Mouse (Mus musculus): ENCODE results near the gene Grid2.

The Grid2 gene

GRCm38 (mm10) chr6:64064704-64065103 is 809.0 kb downstream of the Grid2 start:
- no peak for DNase-seq (ENCODE audit: low spot score in 2 of 2)

GRCm38 (mm10) chr6:64073406-64073805 is 817.7 kb downstream of the Grid2 start:
- DNase-seq (ENCODE audit: low spot score in 2 of 2) = no peak

DNA sequence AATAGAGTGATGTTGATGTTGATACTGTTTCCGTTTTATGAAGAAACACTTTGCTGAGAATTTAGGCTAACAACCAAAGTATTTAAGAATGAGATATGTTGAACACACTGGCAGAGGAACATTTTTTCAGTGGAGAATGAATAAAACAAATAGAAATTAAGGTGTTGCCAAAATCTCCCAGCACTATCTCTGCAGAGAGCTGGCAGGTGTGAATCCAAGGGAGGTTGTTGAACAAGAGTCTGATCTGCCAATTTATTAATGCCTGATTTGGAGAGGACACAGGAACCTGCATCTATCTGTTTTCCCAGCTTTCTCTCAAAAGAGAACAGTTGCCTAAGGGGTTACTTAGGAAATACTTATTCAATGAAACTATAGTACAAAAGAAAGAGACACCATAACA is 822.2 kb downstream of the Grid2 start:
- DNase-seq (ENCODE audit: low spot score in 2 of 2) = no peak

DNA sequence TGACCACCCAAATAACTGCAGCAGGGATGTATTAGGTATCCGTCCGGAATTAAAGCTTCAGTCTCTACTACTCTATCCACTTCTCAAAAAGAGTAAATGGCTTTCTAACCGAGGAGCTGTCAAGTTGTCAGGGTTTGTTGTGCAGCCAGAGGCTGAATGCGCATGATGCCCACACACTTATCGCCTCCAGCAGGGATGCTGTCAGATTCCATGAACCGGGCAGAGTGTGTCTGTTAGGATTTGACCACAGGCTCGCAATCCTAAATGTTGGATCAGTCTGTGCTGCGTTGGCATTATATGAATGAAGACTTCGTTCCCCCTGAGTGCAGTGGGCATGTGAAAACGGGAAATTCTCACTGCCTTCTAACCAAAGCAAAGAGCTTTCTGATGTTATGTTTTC is 843.0 kb downstream of the Grid2 start:
- no peak for DNase-seq (ENCODE audit: low spot score in 2 of 2)

GRCm38 (mm10) chr6:64114594-64114993 is 858.9 kb downstream of the Grid2 start:
- no peak for DNase-seq (ENCODE audit: low spot score in 2 of 2)

DNA sequence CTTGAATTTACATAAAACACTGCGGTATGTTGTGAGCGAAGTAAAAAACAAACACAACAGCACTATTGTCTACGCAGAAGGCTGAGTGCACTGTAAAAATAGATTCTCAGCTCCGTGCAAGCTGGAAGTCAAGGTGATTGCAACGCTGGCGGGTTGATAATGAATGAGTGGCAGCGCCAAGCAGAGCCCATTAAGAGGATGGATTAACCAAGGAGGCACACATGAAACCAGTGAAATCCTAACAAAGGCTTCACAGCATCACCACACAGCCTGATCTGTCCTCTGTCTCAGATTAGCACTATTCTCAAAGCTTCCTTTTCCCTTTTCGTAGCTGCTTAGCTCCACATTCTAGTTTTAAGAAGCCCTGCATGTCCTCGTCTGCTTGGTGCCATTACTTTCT is 880.6 kb downstream of the Grid2 start:
- no peak for DNase-seq (ENCODE audit: low spot score in 2 of 2)

GRCm38 (mm10) chr6:64148613-64149012 is 892.9 kb downstream of the Grid2 start:
- DNase-seq (ENCODE audit: low spot score in 2 of 2) = no peak

DNA sequence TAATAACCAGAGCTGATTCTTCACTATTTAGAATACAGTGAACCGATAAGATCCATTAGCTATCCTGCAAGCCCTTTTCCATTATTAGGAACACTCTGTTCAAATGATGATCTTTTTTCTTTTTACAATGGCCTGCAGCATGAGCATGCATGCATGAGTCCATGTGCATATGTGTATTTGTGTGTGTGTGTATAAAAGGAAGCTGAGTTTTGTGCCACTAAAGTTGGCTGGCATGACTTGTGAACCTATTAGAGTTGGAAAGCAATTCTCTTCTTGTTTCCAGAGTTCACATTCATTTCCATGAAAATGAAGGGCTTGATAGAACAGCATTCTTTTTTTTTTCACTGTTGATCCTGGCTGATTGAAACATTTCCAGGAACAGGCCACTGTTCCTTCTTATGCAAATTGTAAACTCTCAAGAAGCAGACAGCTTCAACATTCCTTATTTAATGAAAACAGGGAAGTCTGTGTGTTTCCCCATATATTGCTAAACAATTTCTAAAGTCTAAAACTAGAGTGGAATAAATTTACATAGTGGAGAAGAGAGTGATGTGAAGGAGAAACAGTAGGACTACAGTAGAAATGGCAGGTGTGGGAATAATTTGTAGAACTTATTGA is 919.4 kb downstream of the Grid2 start:
- DNase-seq (ENCODE audit: low spot score in 2 of 2) = no peak

DNA sequence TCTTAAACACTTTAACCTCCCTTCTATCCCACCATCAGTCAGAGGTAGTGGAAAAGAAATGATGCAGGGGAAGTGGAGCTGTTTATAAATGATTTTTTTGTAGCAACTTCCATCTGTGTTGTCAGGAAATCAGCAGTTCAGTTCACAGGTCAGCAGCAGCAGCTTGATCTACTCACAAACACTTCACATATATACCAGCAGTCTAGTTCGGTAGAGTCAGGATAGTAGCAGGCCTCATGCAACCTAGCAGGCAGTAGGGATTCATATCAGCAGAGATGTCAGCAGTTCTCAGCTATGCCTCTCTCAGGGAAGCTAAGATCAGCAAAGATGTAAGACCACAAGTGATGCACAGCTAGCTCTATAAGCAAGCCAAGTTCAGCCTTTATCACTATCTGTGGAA is 938.0 kb downstream of the Grid2 start:
- DNase-seq (ENCODE audit: low spot score in 2 of 2) = no peak

DNA sequence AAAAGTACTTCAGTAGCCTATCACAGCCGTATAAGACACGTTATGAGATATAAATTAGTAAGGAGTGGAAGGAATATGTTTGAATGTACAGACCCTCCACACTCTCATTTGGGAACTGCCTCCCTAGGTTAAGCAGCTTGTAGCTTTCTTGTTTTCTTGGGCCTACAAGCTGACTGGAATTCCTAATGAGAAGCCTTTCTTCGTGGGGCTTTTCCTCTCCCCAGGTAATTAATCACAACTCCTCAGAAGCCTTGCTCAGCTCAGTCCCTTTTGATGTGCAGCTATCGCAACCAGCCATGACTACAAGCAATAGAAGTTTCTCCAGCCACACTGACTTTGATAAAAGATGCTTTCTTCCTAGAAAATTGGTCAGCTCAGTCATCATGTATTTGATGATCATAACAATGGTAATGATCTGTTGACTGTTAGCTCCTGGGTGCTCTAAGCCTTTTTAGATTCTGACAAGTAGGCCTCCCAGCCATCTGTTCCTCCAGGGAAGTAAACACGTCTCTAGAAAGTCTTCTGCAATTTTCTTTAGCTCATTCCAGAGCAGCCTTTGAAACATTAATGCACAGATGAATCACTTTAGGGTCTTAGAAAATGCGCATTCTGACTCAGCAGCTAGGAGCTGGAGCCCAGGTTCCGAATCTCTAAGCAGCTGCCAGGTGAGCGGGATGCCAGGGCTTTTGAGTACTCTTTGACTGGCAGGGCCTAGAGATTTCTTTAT is 946.9 kb downstream of the Grid2 start:
- DNase-seq (ENCODE audit: low spot score in 2 of 2) = no peak

DNA sequence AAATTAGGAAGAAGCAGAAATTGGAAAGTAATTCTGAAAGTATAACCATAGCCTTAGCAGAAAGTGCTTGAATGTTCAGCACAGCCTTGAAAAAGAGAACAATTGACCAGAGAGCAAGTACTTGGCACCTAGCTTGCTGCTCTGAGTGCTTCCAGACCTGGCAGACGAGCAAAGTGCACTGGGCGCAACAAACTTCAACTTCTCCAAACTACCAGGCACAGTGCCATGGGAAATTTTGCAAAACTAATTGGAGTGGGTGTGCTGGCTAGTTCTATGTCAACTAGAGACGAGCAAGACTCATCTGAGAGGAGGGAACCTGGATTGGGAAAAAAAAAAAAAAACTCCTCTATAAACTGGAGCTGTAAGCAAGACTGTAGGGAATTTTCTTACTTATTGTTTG is 980.7 kb downstream of the Grid2 start:
- no peak for DNase-seq (ENCODE audit: low spot score in 2 of 2)

- no peak for DNase-seq (ENCODE audit: low spot score in 2 of 2)
Observed at GRCm38 (mm10) chr6:64240526-64240925, 984.9 kb downstream of the Grid2 start.

DNA sequence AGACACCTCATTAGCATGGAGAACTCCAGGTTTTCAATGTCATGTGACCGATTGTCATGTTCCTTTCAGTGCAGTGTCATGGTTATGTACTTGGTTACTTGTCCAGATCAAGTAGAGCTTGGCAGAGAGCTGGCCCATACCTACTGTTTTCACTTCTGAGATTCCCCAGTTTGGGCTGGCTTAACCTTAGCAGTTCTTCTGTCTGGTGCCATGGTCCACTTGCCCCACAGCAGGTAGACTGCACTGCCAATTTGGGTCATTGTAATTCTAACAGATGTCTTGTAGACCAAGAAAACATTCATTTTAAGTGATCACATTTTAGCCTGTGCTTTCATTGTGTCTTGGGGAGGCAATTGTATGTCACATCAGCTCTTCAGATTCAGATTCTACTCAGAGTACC is 990.3 kb downstream of the Grid2 start:
- DNase-seq (ENCODE audit: low spot score in 2 of 2) = no peak

GRCm38 (mm10) chr6:64251041-64251440 is 995.4 kb downstream of the Grid2 start:
- DNase-seq (ENCODE audit: low spot score in 2 of 2) = no peak

DNA sequence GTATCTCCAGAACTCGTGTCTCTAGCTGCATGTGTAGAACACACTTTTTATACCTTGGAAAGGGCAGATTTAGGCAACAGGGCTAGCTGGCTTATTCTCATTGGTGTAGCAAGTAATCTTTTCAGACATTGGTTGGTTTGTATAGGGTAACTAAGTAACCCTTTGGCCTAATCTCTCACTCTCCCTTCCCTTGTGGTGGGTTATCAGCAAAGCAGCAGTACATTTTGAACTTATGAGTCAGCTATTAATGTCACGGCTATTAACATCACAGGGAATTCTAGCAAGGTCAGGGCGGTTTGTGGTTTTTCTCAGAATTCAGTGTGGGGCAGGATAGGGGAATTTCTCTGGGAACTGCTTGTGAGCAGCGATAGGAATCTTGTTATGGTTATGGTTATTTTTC is 1007.8 kb downstream of the Grid2 start:
- no peak for DNase-seq (ENCODE audit: low spot score in 2 of 2)

GRCm38 (mm10) chr6:64264224-64264623 is 1008.5 kb downstream of the Grid2 start:
- no peak for DNase-seq (ENCODE audit: low spot score in 2 of 2)

- DNase-seq (ENCODE audit: low spot score in 2 of 2) = no peak
Observed at GRCm38 (mm10) chr6:64274319-64275114, 1018.8 kb downstream of the Grid2 start.

DNA sequence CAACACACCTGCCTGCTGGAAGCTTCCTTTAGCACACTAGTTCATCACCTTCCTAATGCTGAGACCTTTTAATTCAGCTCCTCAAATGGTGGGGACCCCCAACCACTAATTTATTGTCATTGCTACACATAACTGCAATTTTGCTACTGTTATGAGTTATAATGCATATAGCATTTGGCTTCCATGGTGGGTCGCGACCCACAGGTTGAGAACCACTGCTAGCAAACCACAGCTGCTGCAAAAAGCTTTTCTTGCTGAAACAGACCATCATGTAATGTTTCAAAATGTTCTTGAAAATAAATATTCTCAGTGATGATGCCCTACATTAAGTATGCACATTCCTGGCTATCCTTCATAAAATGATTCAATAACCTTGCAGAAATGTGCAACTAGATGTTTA is 1024.3 kb downstream of the Grid2 start:
- no peak for DNase-seq (ENCODE audit: low spot score in 2 of 2)

- no peak for DNase-seq (ENCODE audit: low spot score in 2 of 2)
Observed at GRCm38 (mm10) chr6:64293761-64294160, 1038.1 kb downstream of the Grid2 start.

GRCm38 (mm10) chr6:64297633-64298032 is 1042.0 kb downstream of the Grid2 start:
- no peak for DNase-seq (ENCODE audit: low spot score in 2 of 2)

DNA sequence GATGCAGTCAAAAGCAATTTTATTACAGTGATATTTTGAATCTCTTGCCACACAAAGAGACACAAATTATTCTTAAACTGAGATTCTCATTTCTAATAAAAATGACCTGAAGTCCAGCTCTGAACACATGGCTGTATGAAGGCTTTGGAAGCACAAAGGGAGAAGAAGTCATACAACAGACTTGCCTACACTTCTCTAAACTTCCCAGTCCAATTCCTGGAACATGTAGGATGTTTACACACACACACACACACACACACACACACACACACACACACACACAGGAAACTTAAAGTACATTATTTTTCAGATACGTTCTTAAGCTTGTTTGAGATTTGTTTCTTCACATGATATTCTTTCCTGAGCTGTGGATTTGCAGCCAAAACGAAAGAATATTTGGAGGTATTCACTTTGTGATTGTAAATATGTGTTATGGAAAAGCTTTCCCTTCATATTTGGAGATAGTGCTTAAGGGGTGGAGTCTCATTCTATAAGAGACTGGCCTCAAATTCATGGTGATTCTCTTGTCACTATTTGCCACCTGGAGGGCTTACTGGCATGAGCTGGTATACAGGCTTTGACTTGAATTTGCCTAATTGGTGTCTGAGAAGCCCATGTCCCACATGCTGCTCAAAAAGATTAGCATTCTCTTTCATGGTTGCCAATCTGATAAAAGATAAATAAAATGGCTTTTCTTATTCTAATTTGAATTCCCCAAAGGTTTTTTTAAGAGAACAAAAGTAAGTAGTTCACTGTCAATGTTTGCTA is 1049.2 kb downstream of the Grid2 start:
- DNase-seq (ENCODE audit: low spot score in 2 of 2) = no peak

- no peak for DNase-seq (ENCODE audit: low spot score in 2 of 2)
Observed at GRCm38 (mm10) chr6:64308631-64309030, 1053.0 kb downstream of the Grid2 start.

All from heart, adult 9 months (tissue).